Mouse (Mus musculus): ENCODE data around the gene Fgg. TPM values are rescaled to one million over a fixed set of nuclear protein-coding genes. Genes with fewer than 3 reads are reported as not detected.

The Fgg gene
- polyA plus RNA-seq, 1 experiment from 2014 or later, result not detected

GRCm38 (mm10) chr3:82998772-82999463 lies 8.6 kb upstream of the Fgg start:
- no peaks in the 10 kb centered on the region for H3K9me3 ChIP-seq (ENCODE audit: control insufficient read depth, low read length)
- no peaks in the 10 kb centered on the region for H3K36me3 ChIP-seq (ENCODE audit: control insufficient read depth, insufficient read depth, low read length)
- H3K9ac ChIP-seq (ENCODE audit: low read length), result no peak overlapping the region
- ATAC-seq (replicated peaks; ENCODE audit: low FRiP score), result peak; percentile 87
- no peak overlapping the region for H3K4me3 ChIP-seq (ENCODE audit: low read depth, low read length)
- H3K27me3 ChIP-seq (ENCODE audit: control insufficient read depth, insufficient read depth, low read length), result no peaks in the 10 kb centered on the region; the same call in 1 of the 2 replicates
- WGBS, result 34% methylated on average over 8 of the region's 8 CpGs
- H3K4me1 ChIP-seq (replicated peaks; ENCODE audit: control insufficient read depth, insufficient read depth, low read length), result 0 out of 2 replicates have a peak, but pooled peaks cover 2% of the 10 kb centered on the region
- H3K4me2 ChIP-seq (ENCODE audit: low read depth, low read length, severe bottlenecking), result no peak overlapping the region
- H3K27ac ChIP-seq (ENCODE audit: low read depth, low read length), result no peak overlapping the region
- no peak for DNase-seq (ENCODE audit: low spot score)

- H3K4me2 ChIP-seq (ENCODE audit: low read depth, low read length, severe bottlenecking), result no peak overlapping the region
- no peak overlapping the region for H3K9ac ChIP-seq (ENCODE audit: low read length)
- DNase-seq (ENCODE audit: low spot score) (no peak), ATAC-seq (replicated peaks; ENCODE audit: low FRiP score) (no peak)
- H3K9me3 ChIP-seq (ENCODE audit: control insufficient read depth, low read length), result no peaks in the 10 kb centered on the region
- H3K27me3 ChIP-seq (ENCODE audit: control insufficient read depth, insufficient read depth, low read length), result no peaks in the 10 kb centered on the region; the same call in 1 of the 2 replicates
- 0 out of 2 replicates have a peak, but pooled peaks cover 2% of the 10 kb centered on the region for H3K4me1 ChIP-seq (replicated peaks; ENCODE audit: control insufficient read depth, insufficient read depth, low read length)
- no peaks in the 10 kb centered on the region for H3K36me3 ChIP-seq (ENCODE audit: control insufficient read depth, insufficient read depth, low read length)
- H3K27ac ChIP-seq (ENCODE audit: low read depth, low read length), result no peak overlapping the region
- 87% methylated on average over 9 of the region's 9 CpGs for WGBS
- no peak overlapping the region for H3K4me3 ChIP-seq (ENCODE audit: low read depth, low read length)
Observed at GRCm38 (mm10) chr3:82999995-83000394, 7.5 kb upstream of the Fgg start.

- Histone ChIP-seq H3K9ac (ENCODE audit: low read length) (no peak overlapping the region), H3K27ac (ENCODE audit: low read depth, low read length) (no peak overlapping the region), H3K4me3 (ENCODE audit: low read depth, low read length) (no peak overlapping the region), H3K36me3 (ENCODE audit: control insufficient read depth, insufficient read depth, low read length) (no peaks in the 10 kb centered on the region), H3K27me3 (ENCODE audit: control insufficient read depth, insufficient read depth, low read length) (no peaks in the 10 kb centered on the region), H3K9me3 (ENCODE audit: control insufficient read depth, low read length) (no peaks in the 10 kb centered on the region), H3K4me2 (ENCODE audit: low read depth, low read length, severe bottlenecking) (no peak overlapping the region), H3K4me1 (replicated peaks; ENCODE audit: control insufficient read depth, insufficient read depth, low read length) (0 out of 2 replicates have a peak, but pooled peaks cover 2% of the 10 kb centered on the region)
- 0% methylated on average over 2 of the region's 2 CpGs for WGBS
- no peak for ATAC-seq (replicated peaks; ENCODE audit: low FRiP score)
- peak; percentile 59 for DNase-seq (ENCODE audit: low spot score)
Observed at GRCm38 (mm10) chr3:83002191-83002590, 5.3 kb upstream of the Fgg start.

- Histone ChIP-seq H3K36me3 (ENCODE audit: control insufficient read depth, insufficient read depth, low read length) (no peaks in the 10 kb centered on the region), H3K27ac (ENCODE audit: low read depth, low read length) (no peak overlapping the region), H3K9me3 (ENCODE audit: control insufficient read depth, low read length) (no peaks in the 10 kb centered on the region), H3K4me1 (replicated peaks; ENCODE audit: control insufficient read depth, insufficient read depth, low read length) (0 out of 2 replicates have a peak, but pooled peaks cover 2% of the 10 kb centered on the region), H3K27me3 (ENCODE audit: control insufficient read depth, insufficient read depth, low read length) (no peaks in the 10 kb centered on the region), H3K4me2 (ENCODE audit: low read depth, low read length, severe bottlenecking) (no peak overlapping the region), H3K9ac (ENCODE audit: low read length) (no peak overlapping the region), H3K4me3 (ENCODE audit: low read depth, low read length) (no peak overlapping the region)
- DNase-seq (ENCODE audit: low spot score) (no peak), ATAC-seq (replicated peaks; ENCODE audit: low FRiP score) (no peak)
- 95% methylated on average over 8 of the region's 8 CpGs for WGBS
Observed at GRCm38 (mm10) chr3:83003068-83003467, 4.5 kb upstream of the Fgg start.

GRCm38 (mm10) chr3:83004801-83005200 lies 2.7 kb upstream of the Fgg start:
- DNase-seq (ENCODE audit: low spot score) (no peak), ATAC-seq (replicated peaks; ENCODE audit: low FRiP score) (no peak)
- Histone ChIP-seq H3K27ac (ENCODE audit: low read depth, low read length) (no peak overlapping the region), H3K4me2 (ENCODE audit: low read depth, low read length, severe bottlenecking) (no peak overlapping the region), H3K4me3 (ENCODE audit: low read depth, low read length) (no peak overlapping the region), H3K36me3 (ENCODE audit: control insufficient read depth, insufficient read depth, low read length) (no peaks in the 10 kb centered on the region), H3K4me1 (replicated peaks; ENCODE audit: control insufficient read depth, insufficient read depth, low read length) (no peaks in the 10 kb centered on the region), H3K9me3 (ENCODE audit: control insufficient read depth, low read length) (no peaks in the 10 kb centered on the region), H3K27me3 (ENCODE audit: control insufficient read depth, insufficient read depth, low read length) (no peaks in the 10 kb centered on the region), H3K9ac (ENCODE audit: low read length) (no peak overlapping the region)
- 93% methylated on average over 7 of the region's 7 CpGs for WGBS

- Histone ChIP-seq H3K9me3 (ENCODE audit: control insufficient read depth, low read length) (no peaks in the 10 kb centered on the region), H3K36me3 (ENCODE audit: control insufficient read depth, insufficient read depth, low read length) (no peaks in the 10 kb centered on the region), H3K27ac (ENCODE audit: low read depth, low read length) (no peak overlapping the region), H3K27me3 (ENCODE audit: control insufficient read depth, insufficient read depth, low read length) (no peaks in the 10 kb centered on the region), H3K4me2 (ENCODE audit: low read depth, low read length, severe bottlenecking) (no peak overlapping the region), H3K9ac (ENCODE audit: low read length) (no peak overlapping the region), H3K4me3 (ENCODE audit: low read depth, low read length) (no peak overlapping the region), H3K4me1 (replicated peaks; ENCODE audit: control insufficient read depth, insufficient read depth, low read length) (no peaks in the 10 kb centered on the region)
- 82% methylated on average over 11 of the region's 11 CpGs for WGBS
- DNase-seq (ENCODE audit: low spot score) (no peak), ATAC-seq (replicated peaks; ENCODE audit: low FRiP score) (no peak)
Observed at GRCm38 (mm10) chr3:83010291-83010690, 2.8 kb downstream of the Fgg start.

- H3K4me2 ChIP-seq (ENCODE audit: low read depth, low read length, severe bottlenecking), result no peak overlapping the region
- no peak overlapping the region for H3K27ac ChIP-seq (ENCODE audit: low read depth, low read length)
- 90% methylated on average over 4 of the region's 4 CpGs for WGBS
- H3K36me3 ChIP-seq (ENCODE audit: control insufficient read depth, insufficient read depth, low read length), result no peaks in the 10 kb centered on the region
- ATAC-seq (replicated peaks; ENCODE audit: low FRiP score), result no peak
- DNase-seq (ENCODE audit: low spot score), result no peak
- H3K4me1 ChIP-seq (replicated peaks; ENCODE audit: control insufficient read depth, insufficient read depth, low read length), result no peaks in the 10 kb centered on the region
- no peak overlapping the region for H3K4me3 ChIP-seq (ENCODE audit: low read depth, low read length)
- no peaks in the 10 kb centered on the region for H3K9me3 ChIP-seq (ENCODE audit: control insufficient read depth, low read length)
- H3K27me3 ChIP-seq (ENCODE audit: control insufficient read depth, insufficient read depth, low read length), result no peaks in the 10 kb centered on the region
- H3K9ac ChIP-seq (ENCODE audit: low read length), result no peak overlapping the region
Observed at GRCm38 (mm10) chr3:83011136-83011535, 3.6 kb downstream of the Fgg start.

GRCm38 (mm10) chr3:83011565-83011964 lies 4.0 kb downstream of the Fgg start:
- no peaks in the 10 kb centered on the region for H3K36me3 ChIP-seq (ENCODE audit: control insufficient read depth, insufficient read depth, low read length)
- DNase-seq (ENCODE audit: low spot score) (no peak), ATAC-seq (replicated peaks; ENCODE audit: low FRiP score) (no peak)
- H3K4me1 ChIP-seq (replicated peaks; ENCODE audit: control insufficient read depth, insufficient read depth, low read length), result no peaks in the 10 kb centered on the region
- no peak overlapping the region for H3K4me3 ChIP-seq (ENCODE audit: low read depth, low read length)
- no peaks in the 10 kb centered on the region for H3K27me3 ChIP-seq (ENCODE audit: control insufficient read depth, insufficient read depth, low read length)
- H3K9ac ChIP-seq (ENCODE audit: low read length), result no peak overlapping the region
- H3K9me3 ChIP-seq (ENCODE audit: control insufficient read depth, low read length), result no peaks in the 10 kb centered on the region
- WGBS, result 84% methylated on average over 4 of the region's 4 CpGs
- no peak overlapping the region for H3K4me2 ChIP-seq (ENCODE audit: low read depth, low read length, severe bottlenecking)
- no peak overlapping the region for H3K27ac ChIP-seq (ENCODE audit: low read depth, low read length)

- H3K27me3 ChIP-seq (ENCODE audit: control insufficient read depth, insufficient read depth, low read length), result no peaks in the 10 kb centered on the region
- ATAC-seq (replicated peaks; ENCODE audit: low FRiP score) (no peak), DNase-seq (ENCODE audit: low spot score) (no peak)
- no peak overlapping the region for H3K4me2 ChIP-seq (ENCODE audit: low read depth, low read length, severe bottlenecking)
- H3K4me3 ChIP-seq (ENCODE audit: low read depth, low read length), result no peak overlapping the region
- H3K4me1 ChIP-seq (replicated peaks; ENCODE audit: control insufficient read depth, insufficient read depth, low read length), result no peaks in the 10 kb centered on the region
- no peak overlapping the region for H3K9ac ChIP-seq (ENCODE audit: low read length)
- no peaks in the 10 kb centered on the region for H3K36me3 ChIP-seq (ENCODE audit: control insufficient read depth, insufficient read depth, low read length)
- H3K27ac ChIP-seq (ENCODE audit: low read depth, low read length), result no peak overlapping the region
- no peaks in the 10 kb centered on the region for H3K9me3 ChIP-seq (ENCODE audit: control insufficient read depth, low read length)
- 93% methylated on average over 19 of the region's 19 CpGs for WGBS
Observed at GRCm38 (mm10) chr3:83012636-83013035, 5.1 kb downstream of the Fgg start.

Data from forebrain, embryonic 11.5 days (tissue).